Mouse (Mus musculus) heart, embryonic 11.5 days (tissue): ENCODE results near the gene Gm13088. TPM values are rescaled to one million over a fixed set of nuclear protein-coding genes. Genes with fewer than 3 reads are reported as not detected.
"Not testable (repeated sequence)": the region's sequence is repeated elsewhere in the genome, so short reads cannot be mapped to it uniquely, and the experiment has no call there.

ENCODE experiments used
- ATAC-seq: fragments of 200-750 bp; cut with Nextera tagmentation; replicated peaks from 2 replicates; pipeline ENCODE4 v1.8.0; 2017; ENCODE audit warnings: moderate library complexity; ENCODE audit not compliant: insufficient number of reproducible peaks, low FRiP score, low TSS enrichment
- H3K27ac ChIP-seq: fragments of 300-500 bp; sonication (generic); 2 replicates; pipeline ENCODE4 v1.5.1; 2014; ENCODE audit warnings: mild to moderate bottlenecking, low read depth, low read length
- H3K27me3 ChIP-seq: fragments of 300-500 bp; sonication (generic); 2 replicates; pipeline ENCODE4 v1.6.1; 2014; ENCODE audit warnings: mild to moderate bottlenecking, low read length, mixed read lengths; ENCODE audit not compliant: control insufficient read depth, insufficient read depth
- H3K36me3 ChIP-seq: fragments of 300-500 bp; sonication (generic); 2 replicates; pipeline ENCODE4 v1.6.1; 2014; ENCODE audit warnings: mild to moderate bottlenecking, low read length, moderate library complexity, mixed read lengths; ENCODE audit not compliant: control insufficient read depth, insufficient read depth
- H3K4me1 ChIP-seq: fragments of 300-500 bp; sonication (generic); 2 replicates; pipeline ENCODE4 v1.6.1; 2014; ENCODE audit warnings: low read length; ENCODE audit not compliant: control insufficient read depth, insufficient read depth
- H3K4me2 ChIP-seq: fragments of 300-500 bp; sonication (generic); 2 replicates; pipeline ENCODE4 v1.6.1; 2014; ENCODE audit warnings: mild to moderate bottlenecking, moderate library complexity
- H3K4me3 ChIP-seq: fragments of 300-500 bp; sonication (generic); 2 replicates; pipeline ENCODE4 v1.5.1; 2014; ENCODE audit warnings: low read depth, low read length
- H3K9ac ChIP-seq: fragments of 300-500 bp; sonication (generic); 2 replicates; pipeline ENCODE4 v1.6.1; 2014; ENCODE audit warnings: mild to moderate bottlenecking, low read depth, low read length, moderate library complexity
- H3K9me3 ChIP-seq: fragments of 300-500 bp; sonication (generic); replicated peaks from 2 replicates; pipeline ENCODE4 v1.6.1; 2016; ENCODE audit warnings: low read length; ENCODE audit not compliant: control insufficient read depth
- WGBS: fragments of 180-500 bp; shearing (Covaris S2); extraction: QIAGEN DNeasy Blood & Tissue Kit; methylation state at CpG from one replicate; pipeline ENCODE4 v1.1.7; 2014; ENCODE audit not compliant: insufficient replicate concordance; 5-methylcytosine and 5-hydroxymethylcytosine counted together
- polyA plus RNA-seq: library from polyadenylated mRNA; unstranded; fragments of >200 nt; fragmentation: Nextera tagmentation; extraction: Ambion mirVana; gene quantifications from 2 replicates; pipeline ENCODE4 v1.2.1, GENCODE M21; 2014

The Gm13088 gene
- not detected in 2 replicates for polyA plus RNA-seq

GRCm38 (mm10) chr4:143657146-143657545, at the start of gene Gm13088:
TSS of gene Gm13088 (minus strand) at chr4:143657246.
- not testable (repeated sequence) for H3K36me3 ChIP-seq, H3K27me3 ChIP-seq, ATAC-seq, H3K4me1 ChIP-seq, H3K9ac ChIP-seq, H3K9me3 ChIP-seq, H3K4me2 ChIP-seq, H3K4me3 ChIP-seq, H3K27ac ChIP-seq

DNA sequence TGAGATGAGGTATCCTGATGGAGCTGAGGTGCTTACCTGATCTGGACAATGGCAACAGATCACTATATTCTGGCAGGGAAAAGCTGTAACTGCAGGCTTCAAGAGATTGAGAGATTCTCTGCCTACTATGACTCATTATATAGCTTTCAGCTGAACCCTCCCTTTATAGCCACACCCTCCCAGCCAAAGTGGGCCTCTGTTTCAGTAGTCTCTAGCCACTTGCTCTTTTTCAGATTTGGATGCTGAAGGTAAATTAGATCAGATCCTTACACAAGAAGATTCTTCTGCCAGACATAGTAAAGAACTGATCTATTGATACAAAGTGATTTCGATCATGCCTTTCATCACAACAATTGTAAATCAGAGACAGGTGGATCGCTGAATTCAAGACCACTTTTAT, 45.6 kb upstream of the Gm13088 start, which contains the start of gene Gm13089:
TSS of gene Gm13089 (minus strand) at position 101 of the 400 bp plus-strand sequence.
- WGBS = 73% methylated on average over 2 of the region's 2 CpGs
- no peak within 1 kb of the TSS for H3K4me2 ChIP-seq
- no peak within 1 kb of the TSS for H3K4me3 ChIP-seq
- no peak within 1 kb of the TSS for H3K9ac ChIP-seq
- peaks cover 18% of the 10 kb centered on the region for H3K9me3 ChIP-seq
- no peak for ATAC-seq
- no peak within 1 kb of the TSS for H3K27ac ChIP-seq
- H3K27me3 ChIP-seq = no peaks in the 10 kb centered on the region
- H3K4me1 ChIP-seq = no peaks in the 10 kb centered on the region
- no peaks in the 10 kb centered on the region for H3K36me3 ChIP-seq

GRCm38 (mm10) chr4:143618101-143618500, 38.9 kb downstream of the Gm13088 start:
- not testable (repeated sequence) for H3K4me3 ChIP-seq, H3K36me3 ChIP-seq, H3K4me2 ChIP-seq, H3K27me3 ChIP-seq, H3K4me1 ChIP-seq, H3K9me3 ChIP-seq, ATAC-seq, H3K9ac ChIP-seq, H3K27ac ChIP-seq
- 73% methylated on average over 4 of the region's 4 CpGs for WGBS

GRCm38 (mm10) chr4:143614703-143615102, 42.3 kb downstream of the Gm13088 start, which contains the start of gene Gm13083:
TSS of gene Gm13083 (plus strand) at chr4:143615003.
- H3K36me3 ChIP-seq, H3K27ac ChIP-seq, H3K9me3 ChIP-seq, H3K4me3 ChIP-seq, H3K4me2 ChIP-seq, H3K4me1 ChIP-seq, H3K9ac ChIP-seq, H3K27me3 ChIP-seq, ATAC-seq: not testable (repeated sequence)

DNA sequence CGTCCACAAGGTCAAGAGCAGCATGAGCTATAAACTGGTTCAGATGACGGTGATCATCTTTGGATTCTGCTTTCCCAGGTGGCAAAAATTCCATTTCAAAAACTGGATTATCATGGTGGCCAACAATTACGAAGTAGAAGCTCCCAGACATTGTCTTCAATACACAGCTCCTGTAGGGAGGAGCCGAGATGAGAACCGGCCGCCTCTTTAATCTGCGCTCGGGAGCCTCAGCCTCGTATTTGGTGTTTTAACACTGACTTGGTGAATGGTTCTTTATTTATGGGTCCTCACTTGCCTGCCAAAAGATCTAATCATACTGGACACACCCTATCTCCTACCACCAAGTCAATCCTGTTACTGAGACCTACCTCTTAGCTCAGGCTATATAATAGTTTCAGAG, 45.1 kb downstream of the Gm13088 start:
- not testable (repeated sequence) for H3K27ac ChIP-seq, H3K4me3 ChIP-seq, H3K36me3 ChIP-seq, H3K27me3 ChIP-seq, H3K9ac ChIP-seq, H3K4me1 ChIP-seq, ATAC-seq, H3K9me3 ChIP-seq, H3K4me2 ChIP-seq
- WGBS = 77% methylated on average over 9 of the region's 9 CpGs

Other genes with a start within 250 kb of the Gm13088 start
- 13.6 and 13.7 TPM in 2 replicates for gene Pramef8, start 244.8 kb downstream of the Gm13088 start, polyA plus RNA-seq
- not detected in 2 replicates for gene Oog4, start 206.9 kb downstream of the Gm13088 start, polyA plus RNA-seq
- gene Gm13043, start 145.9 kb downstream of the Gm13088 start, polyA plus RNA-seq = not detected in 2 replicates
- gene Gm13040, start 121.3 kb downstream of the Gm13088 start, polyA plus RNA-seq = not detected in 2 replicates
- not detected in 2 replicates for gene BC080695, start 105.5 kb downstream of the Gm13088 start, polyA plus RNA-seq
- not detected in 2 replicates for gene Gm13057, start 105.5 kb downstream of the Gm13088 start, polyA plus RNA-seq
- not detected in 2 replicates for gene Gm13083, start 42.2 kb downstream of the Gm13088 start, polyA plus RNA-seq
- gene Gm13089, start 45.5 kb upstream of the Gm13088 start, polyA plus RNA-seq = not detected in 2 replicates
- not detected in 2 replicates for gene Gm13078, start 62.2 kb upstream of the Gm13088 start, polyA plus RNA-seq
- gene Gm13023, start 132.1 kb upstream of the Gm13088 start, polyA plus RNA-seq = not detected in 2 replicates
- not detected in 2 replicates for gene Gm13084, start 158.8 kb upstream of the Gm13088 start, polyA plus RNA-seq
- gene Gm13103, start 189.3 kb upstream of the Gm13088 start, polyA plus RNA-seq = not detected in 2 replicates
- gene Pramef6, start 243.1 kb upstream of the Gm13088 start, polyA plus RNA-seq = not detected in 2 replicates